Mouse (Mus musculus) 3T3-L1 (cell line): ENCODE measurements around the gene Rps6ka2.
"Not testable (repeated sequence)": the region's sequence is repeated elsewhere in the genome, so short reads cannot be mapped to it uniquely, and the experiment has no call there.

Experiments
- DNase-seq: peaks from one replicate; pipeline ENCODE4 v3.0.0-alpha.2; 2015; ENCODE audit warnings: low read depth, low spot score

Rps6ka2 gene

DNA sequence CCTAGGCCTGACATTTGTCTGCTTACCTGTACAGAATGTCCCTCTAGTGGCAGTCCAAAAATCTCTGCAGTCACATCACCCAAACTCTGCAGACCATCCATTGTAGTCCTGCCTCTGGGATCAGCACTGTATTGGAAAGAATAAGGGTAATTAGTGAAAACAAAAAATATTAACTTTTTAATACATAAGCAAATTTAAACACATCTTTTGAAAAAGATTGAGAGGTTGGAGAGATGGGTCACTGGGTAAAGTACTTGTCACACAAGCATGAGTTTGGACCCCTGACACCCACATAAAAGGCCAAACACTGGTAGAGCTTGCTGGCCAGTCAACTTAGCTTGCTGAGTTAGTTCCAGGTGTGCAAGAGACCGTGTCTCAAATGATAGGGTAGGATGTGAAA is 182.7 kb downstream of the Rps6ka2 start, which contains the start of gene Ttll2:
Gene Ttll2 (minus strand): TSS at position 101 of the 400 bp plus-strand sequence.
- not testable (repeated sequence) for DNase-seq
